8 mouse cellular contexts compared by ENCODE assay signal in genomic region chr1:55363586-55363985, GRCm38 (mm10). TPM values are rescaled to one million over a fixed set of nuclear protein-coding genes. Genes with fewer than 3 reads are reported as not detected.
DNase-seq lines count a peak whose midpoint lies in the region; ATAC-seq and TF ChIP-seq lines count a peak whose summit lies in the region.

No protein-coding gene starts in this region.

- no peak overlapping the region for H3K27ac ChIP-seq in left cerebral cortex, adult 2 months
- H3K27ac ChIP-seq in cortical plate, adult 2 months (ENCODE audit: insufficient read depth, low read length), result no peak overlapping the region
- no peak overlapping the region for H3K27ac ChIP-seq in kidney, adult 2 months (ENCODE audit: insufficient read depth, low read depth, low read length)
- H3K27ac ChIP-seq in neural tube, embryonic 14.5 days (ENCODE audit: low read depth, low read length), result no peak overlapping the region

- peak overlapping the region; percentile 41 for H3K4me2 ChIP-seq in neural tube, embryonic 14.5 days (ENCODE audit: low read depth, low read length)

- no peak for TF ChIP-seq CTCF in left cerebral cortex, adult 2 months (IDR thresholded peaks at IDR 0.05)
- no peak for TF ChIP-seq CTCF in cortical plate, adult 2 months (IDR thresholded peaks at IDR 0.05; ENCODE audit: extremely low read depth, insufficient read depth, low read length)
- no peak for TF ChIP-seq CTCF in kidney, adult 2 months (conservative IDR thresholded peaks at IDR 0.05; ENCODE audit: insufficient read depth, insufficient read length, low read depth, low read length)
- TF ChIP-seq CTCF in lung, adult 2 months (IDR thresholded peaks at IDR 0.05; ENCODE audit: insufficient read depth, low read length), result no peak

- TF ChIP-seq POLR2A in cortical plate, adult 2 months (IDR thresholded peaks at IDR 0.05; ENCODE audit: extremely low read depth, insufficient read depth, low read length), result no peak
- no peak for TF ChIP-seq POLR2A in kidney, adult 2 months (IDR thresholded peaks at IDR 0.05; ENCODE audit: low read depth, low read length)
- no peak for TF ChIP-seq POLR2A in lung, adult 2 months (IDR thresholded peaks at IDR 0.05; ENCODE audit: borderline replicate concordance, extremely low read depth, low read depth, low read length)

- H3K9me3 ChIP-seq in neural tube, embryonic 14.5 days (ENCODE audit: control insufficient read depth, low read length), result no peaks in the 10 kb centered on the region

- no peaks in the 10 kb centered on the region for H3K4me1 ChIP-seq in cortical plate, adult 2 months (ENCODE audit: control insufficient read depth, insufficient read depth, low read length)
- no peaks in the 10 kb centered on the region for H3K4me1 ChIP-seq in kidney, adult 2 months (ENCODE audit: control insufficient read depth, insufficient read depth, low read length)
- no peaks in the 10 kb centered on the region for H3K4me1 ChIP-seq in lung, adult 2 months (ENCODE audit: control insufficient read depth, insufficient read depth, low read length)
- H3K4me1 ChIP-seq in neural tube, embryonic 14.5 days (ENCODE audit: control insufficient read depth, insufficient read depth, low read length), result no peaks in the 10 kb centered on the region

- DNase-seq in left cerebral cortex, adult 2 months (ENCODE audit: extremely low spot score in 1 of 2, low spot score in 2 of 2), result peak in 1 of 2 experiments; percentile 13
- DNase-seq in left cerebral cortex, postnatal 36 days (ENCODE audit: low spot score in 2 of 2), result no peak
- peak; percentile 1 for DNase-seq in heart, adult 8-10 months (ENCODE audit: low spot score)
- DNase-seq in kidney, adult 2 months, result peak; percentile 67
- DNase-seq in lung, adult 2 months, result no peak
- DNase-seq in thymus, postnatal 4 days, result peak; percentile 84

- peak overlapping the region; percentile 39 for H3K4me3 ChIP-seq in left cerebral cortex, adult 2 months
- H3K4me3 ChIP-seq in cortical plate, adult 2 months (ENCODE audit: insufficient read depth, low read length), result peak overlapping the region; percentile 24
- peak overlapping the region; percentile 50 for H3K4me3 ChIP-seq in kidney, adult 2 months (ENCODE audit: insufficient read depth, low read depth, low read length)
- H3K4me3 ChIP-seq in lung, adult 2 months (replicated peaks; ENCODE audit: extremely low read depth, low read depth, low read length), result peak overlapping the region; percentile 58
- peak overlapping the region; percentile 43 for H3K4me3 ChIP-seq in neural tube, embryonic 14.5 days (ENCODE audit: low read depth, low read length)

- ATAC-seq in neural tube, embryonic 14.5 days (ENCODE audit: low read depth), result peak; percentile 88

- intact Hi-C loops in left cerebral cortex, adult 2 months (cut with DNase I), result no loop called here
- intact Hi-C loops in left cerebral cortex, postnatal 36 days (cut with DNase I), result no loop called here

- no peak overlapping the region for H3K9ac ChIP-seq in neural tube, embryonic 14.5 days (replicated peaks; ENCODE audit: low read depth, low read length)

- no peaks in the 10 kb centered on the region for H3K36me3 ChIP-seq in kidney, adult 2 months (ENCODE audit: control insufficient read depth, insufficient read depth, low read length)
- no peaks in the 10 kb centered on the region for H3K36me3 ChIP-seq in neural tube, embryonic 14.5 days (ENCODE audit: control insufficient read depth, insufficient read depth, low read length)

- H3K27me3 ChIP-seq in kidney, adult 2 months (replicated peaks; ENCODE audit: control insufficient read depth, insufficient read depth, low read length), result no peaks in the 10 kb centered on the region
- H3K27me3 ChIP-seq in neural tube, embryonic 14.5 days (ENCODE audit: control insufficient read depth, insufficient read depth, low read length), result peaks cover 11% of the 10 kb centered on the region

- WGBS in kidney, adult 2 months, result 1% methylated on average over 27 of the region's 27 CpGs
- 3% methylated on average over 25 of the region's 27 CpGs for WGBS in lung, adult 2 months
- 2% methylated on average over 27 of the region's 27 CpGs for WGBS in neural tube, embryonic 14.5 days

RNA-seq across cellular contexts. Expression of gene Boll, which starts 0.3 kb away (rescaled TPM):
- total RNA-seq in left cerebral cortex, adult 2 months (2021), result not detected
- total RNA-seq in left cerebral cortex, postnatal 36 days (2021), result not detected
- not detected in 2 replicates for polyA plus RNA-seq in cortical plate, adult 2 months (2012; rRNA removed)
- total RNA-seq in heart, adult 8-10 months (2022), result not detected
- polyA plus RNA-seq in kidney, adult 2 months (2012; rRNA removed), result 0.09 and 0.26 TPM in 2 replicates
- 0.27 TPM in 1 of 2 replicates, not detected in the other for polyA plus RNA-seq in lung, adult 2 months (2012; rRNA removed)
- polyA plus RNA-seq in neural tube, embryonic 14.5 days (2014; fragmentation: Nextera tagmentation; extraction: Ambion mirVana), result not detected in 2 replicates

RNA-seq across cellular contexts. Expression of gene Plcl1, which starts 42.1 kb away (rescaled TPM):
- total RNA-seq in left cerebral cortex, adult 2 months (2021), result 10 to 100 TPM; 21.9 to 26.5 TPM
- total RNA-seq in left cerebral cortex, postnatal 36 days (2021), result 10 to 100 TPM; 23.9 to 26.4 TPM
- polyA plus RNA-seq in cortical plate, adult 2 months (2012; rRNA removed), result 7.7 and 8.6 TPM in 2 replicates
- 1 to 10 TPM; 3.0 to 4.7 (median 3.5) TPM for total RNA-seq in heart, adult 8-10 months (2022)
- polyA plus RNA-seq in kidney, adult 2 months (2012; rRNA removed), result 4.2 and 4.5 TPM in 2 replicates
- 2.4 and 2.8 TPM in 2 replicates for polyA plus RNA-seq in lung, adult 2 months (2012; rRNA removed)
- 5.4 and 6.9 TPM in 2 replicates for polyA plus RNA-seq in neural tube, embryonic 14.5 days (2014; fragmentation: Nextera tagmentation; extraction: Ambion mirVana)

Comparison
In these comparisons a context has a peak if more than half of its experiments do, and no peak if none do; other contexts are left out.
1. DNase-seq: peak in heart, adult 8-10 months (single experiment), kidney, adult 2 months (single experiment) and thymus, postnatal 4 days (single experiment); none in left cerebral cortex, postnatal 36 days (0 of 2) and lung, adult 2 months (single experiment).
2. Peak in every context shown above with its lines, with median percentiles within 50 percentile points of each other: H3K4me3 ChIP-seq.